Mouse (Mus musculus) skeletal muscle tissue, adult 2 months (tissue): ENCODE data around the gene Srrd.

Experiments
- DNase-seq: peaks from one replicate; pipeline ENCODE4 v3.0.0-alpha.2; 2012; ENCODE audit warnings: low read depth, low spot score

Srrd gene

DNA sequence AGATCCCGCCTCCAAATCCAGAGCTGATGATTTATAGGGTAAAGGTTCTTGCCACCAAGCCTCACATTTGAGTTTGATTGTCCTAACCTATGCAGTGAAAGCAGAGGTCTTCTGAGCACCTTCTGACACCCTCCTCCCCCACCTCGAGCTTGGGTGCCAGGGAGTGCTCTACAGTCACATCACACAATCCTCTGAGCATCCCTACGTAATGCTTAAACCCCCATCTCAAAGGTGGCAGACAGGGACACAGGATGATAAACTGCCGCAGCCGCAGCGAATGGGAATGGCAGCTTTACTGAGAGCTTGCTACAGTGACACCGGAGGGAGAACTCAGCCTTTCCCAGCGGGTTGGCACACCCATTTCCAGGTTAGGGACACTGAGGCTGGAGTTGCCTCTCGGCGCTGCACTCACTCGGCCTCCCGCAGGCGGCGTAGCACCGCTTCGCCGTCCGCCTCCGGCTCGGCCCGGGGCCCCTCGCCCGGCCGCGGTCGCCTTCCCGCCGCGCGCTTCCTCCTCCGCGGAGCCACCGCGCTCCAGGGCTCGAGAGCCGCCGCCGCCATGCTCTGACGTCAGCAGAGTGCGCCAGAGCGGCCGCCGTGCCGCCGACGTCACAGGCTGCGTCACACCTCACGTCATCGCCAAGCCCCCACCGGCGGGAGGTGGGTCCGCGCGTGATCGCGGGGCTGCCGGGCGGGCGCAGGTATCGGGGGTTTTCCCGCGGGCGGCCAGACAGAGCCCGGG is at the start of gene Srrd, which contains the start of gene Hps4:
Gene Srrd (minus strand): TSS at position 578 of the 742 bp plus-strand sequence.
Gene Hps4 (plus strand): TSS at position 621 of the 742 bp plus-strand sequence.
- DNase-seq: peak; percentile 59

DNA sequence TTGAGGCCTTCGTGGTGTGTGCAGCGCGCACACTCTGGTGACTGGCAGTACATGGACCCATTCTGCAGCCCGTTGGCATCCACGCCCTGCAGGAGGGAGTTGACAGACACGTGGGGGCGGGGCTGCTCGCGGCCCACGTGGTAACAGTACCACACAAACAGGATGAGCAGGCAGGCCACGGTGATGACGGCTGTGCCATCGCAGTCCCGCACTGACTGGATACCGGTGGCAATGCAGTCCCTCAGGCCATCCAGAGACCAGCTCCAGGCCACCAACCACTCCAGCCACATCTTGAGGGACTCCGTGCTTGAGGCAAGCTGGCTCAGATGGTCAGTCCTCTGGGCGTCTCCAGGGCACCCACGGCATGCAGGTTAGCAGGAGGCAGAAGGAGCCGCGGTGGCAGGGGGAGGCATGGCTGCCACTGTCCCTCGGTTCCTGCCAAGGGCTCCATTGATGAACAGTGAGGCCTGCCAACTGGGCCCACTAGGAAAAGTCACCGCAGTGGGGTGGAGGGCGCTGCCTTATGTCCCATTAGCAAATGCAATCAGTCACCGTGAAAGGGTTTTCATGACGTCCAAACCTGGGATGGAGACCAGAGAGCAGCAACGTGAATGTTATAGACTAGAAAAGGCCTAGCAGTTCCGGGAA is 49.0 kb upstream of the Srrd start:
- DNase-seq: no peak

DNA sequence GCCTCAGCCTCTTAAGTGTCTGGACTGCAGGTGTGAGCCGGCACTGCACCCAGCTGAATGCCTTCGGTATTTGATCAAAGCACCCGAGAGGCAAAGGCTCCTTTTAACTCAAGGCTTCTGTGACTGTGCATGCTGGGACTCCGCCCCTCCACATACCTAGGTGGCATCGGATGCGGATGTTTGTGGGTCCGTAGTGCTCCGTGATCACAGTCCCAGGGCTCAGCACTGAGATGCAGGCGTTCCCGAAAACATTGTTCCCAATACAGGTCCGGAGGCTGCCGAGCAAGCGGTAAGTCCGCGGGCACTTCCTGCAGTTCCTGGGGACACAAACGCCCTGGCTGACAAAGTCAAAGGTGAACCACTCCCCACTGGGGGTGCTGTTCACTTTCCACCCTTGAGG is 48.2 kb upstream of the Srrd start:
- DNase-seq: no peak

DNA sequence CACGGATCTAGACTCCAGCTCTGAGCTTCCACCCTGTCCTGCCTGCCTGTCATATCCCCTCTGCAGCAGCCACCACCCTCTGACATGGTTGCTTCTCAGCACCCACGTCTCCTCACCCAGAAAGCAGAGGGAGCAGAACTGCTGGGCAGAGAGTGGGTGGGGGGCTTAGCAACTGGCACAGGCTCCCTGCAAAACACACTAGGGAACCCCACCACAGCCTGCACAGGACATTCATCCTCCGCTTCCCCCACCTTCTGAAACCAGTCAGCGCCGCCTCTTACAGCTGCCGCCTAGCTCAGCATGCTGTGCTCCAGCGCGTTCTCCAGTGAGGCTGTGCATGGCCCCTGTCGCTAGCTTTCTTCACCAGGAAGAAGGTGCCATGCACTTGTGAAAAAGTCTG is 46.5 kb upstream of the Srrd start:
- no peak for DNase-seq

DNA sequence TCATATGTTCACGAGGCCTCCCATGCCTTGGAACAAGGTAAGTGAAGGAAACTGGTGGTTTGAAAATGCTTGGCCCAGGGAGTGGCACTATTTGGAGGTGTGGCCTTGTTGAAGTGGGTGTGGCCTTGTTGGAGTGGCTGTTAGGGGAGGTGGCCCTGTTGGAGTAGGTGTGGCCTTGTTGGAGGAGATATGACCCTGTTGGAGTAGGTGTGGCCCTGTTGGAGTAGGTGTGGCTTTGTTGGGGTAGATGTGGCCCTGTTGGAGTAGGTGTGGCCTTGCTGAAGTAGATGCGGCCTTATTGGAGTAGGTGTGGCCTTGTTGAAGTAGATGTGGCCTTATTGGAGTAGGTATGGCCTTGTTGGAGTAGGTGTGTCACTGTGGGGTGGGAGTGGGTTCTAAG is 43.1 kb upstream of the Srrd start:
- DNase-seq: no peak

DNA sequence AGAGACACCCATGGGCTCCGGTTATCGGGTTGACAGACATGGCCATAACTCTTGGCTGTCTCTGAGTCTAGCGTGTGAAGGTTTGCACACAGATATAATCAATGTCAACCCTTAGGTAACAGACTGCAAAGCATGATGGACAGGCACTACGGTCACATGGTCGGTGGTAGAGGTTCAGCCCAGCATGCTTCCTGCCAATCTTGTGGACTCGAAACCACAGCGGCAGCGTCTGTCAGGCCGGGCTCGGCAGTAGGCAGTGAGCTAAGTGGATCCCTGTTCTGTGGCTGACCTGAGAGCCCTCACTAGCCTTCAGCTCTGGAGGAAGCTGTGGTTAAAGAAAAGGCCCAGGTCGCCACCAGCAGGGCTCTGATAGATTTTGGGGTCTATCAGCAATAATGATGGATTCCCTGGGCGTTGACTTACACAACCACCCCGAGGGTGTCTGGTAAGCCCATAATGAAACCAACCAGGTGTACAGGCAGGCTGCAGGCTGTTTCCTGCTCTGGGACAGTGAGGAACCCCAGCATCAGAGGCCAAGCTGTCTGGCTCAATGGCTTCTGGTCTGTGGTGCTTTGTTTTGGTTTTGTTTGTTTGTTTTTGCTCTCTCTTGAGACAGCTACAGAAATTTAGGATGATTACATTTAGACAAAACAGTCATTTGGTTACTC is 42.1 kb upstream of the Srrd start:
- DNase-seq: no peak

DNA sequence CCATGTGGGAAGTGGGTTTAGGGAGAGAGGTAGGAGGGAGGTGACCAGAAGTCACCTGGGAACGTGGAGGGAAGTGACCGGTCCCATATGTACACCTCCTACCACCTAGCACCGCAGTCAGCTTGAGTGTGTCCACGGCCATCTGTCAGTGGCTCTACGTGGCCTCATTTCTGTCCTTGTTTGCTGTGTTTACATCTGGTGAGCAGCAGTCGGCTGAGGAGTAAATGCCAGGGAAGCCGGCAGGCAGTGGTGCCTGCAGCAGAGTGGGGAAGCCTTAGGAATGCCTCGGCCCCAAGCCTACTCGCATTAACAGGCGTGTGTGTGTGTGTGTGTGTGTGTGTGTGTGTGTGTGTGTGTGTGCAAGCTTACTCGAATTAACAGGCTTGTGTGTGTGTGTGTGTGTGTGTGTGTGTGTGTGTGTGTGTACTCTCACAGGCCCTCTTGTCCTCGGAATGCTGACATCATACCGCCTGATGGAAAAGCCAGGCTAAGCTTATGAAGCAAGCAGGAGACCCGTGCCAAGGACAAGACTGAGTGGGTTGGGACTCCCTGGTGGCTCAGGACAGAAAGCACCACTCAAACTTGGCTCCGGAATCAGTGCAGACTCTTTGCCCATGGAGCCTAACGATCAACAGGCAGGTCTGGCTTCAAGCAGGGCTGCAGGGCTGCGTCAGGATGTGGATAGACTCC is 39.9 kb upstream of the Srrd start:
- DNase-seq: peak; percentile 84

DNA sequence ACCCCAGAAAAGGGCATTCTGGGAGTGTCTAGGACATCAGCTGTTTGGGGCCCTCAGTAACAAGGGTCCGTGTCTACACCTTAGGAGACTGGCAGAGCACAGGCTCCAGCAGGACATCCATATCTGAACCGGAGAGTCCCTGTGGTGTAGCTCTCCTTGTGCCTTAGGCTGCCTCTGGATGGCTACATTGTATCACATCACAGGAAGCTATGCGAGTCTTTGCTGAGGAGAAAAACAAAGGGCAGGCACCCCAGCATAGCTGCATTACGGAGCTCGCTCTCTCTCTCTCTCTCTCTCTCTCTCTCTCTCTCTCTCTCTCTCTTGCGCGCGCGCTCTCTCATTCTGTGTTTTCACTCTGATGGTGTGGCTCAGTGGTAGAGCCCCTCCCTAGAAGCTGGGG is 39.2 kb upstream of the Srrd start:
- no peak for DNase-seq

DNA sequence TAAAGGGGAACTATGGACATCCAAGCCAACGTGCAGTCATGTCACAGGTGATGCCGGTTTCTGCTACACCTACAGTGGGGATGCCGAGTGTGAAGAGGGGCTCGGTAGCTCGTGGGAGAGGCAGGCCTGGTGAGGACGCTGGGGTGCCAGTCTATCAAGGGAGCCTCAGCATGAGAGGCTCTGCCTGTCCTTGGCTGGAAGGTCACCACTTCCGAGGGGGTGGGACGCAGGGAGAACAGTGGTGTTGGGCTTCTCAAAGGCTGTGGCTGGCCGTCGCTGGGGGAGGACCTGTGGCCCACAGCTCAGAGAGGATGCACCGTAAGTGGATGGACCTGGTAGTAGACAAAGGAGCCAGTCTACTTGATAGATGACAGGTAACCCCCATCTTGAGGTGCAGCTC is 38.3 kb upstream of the Srrd start:
- DNase-seq: no peak

DNA sequence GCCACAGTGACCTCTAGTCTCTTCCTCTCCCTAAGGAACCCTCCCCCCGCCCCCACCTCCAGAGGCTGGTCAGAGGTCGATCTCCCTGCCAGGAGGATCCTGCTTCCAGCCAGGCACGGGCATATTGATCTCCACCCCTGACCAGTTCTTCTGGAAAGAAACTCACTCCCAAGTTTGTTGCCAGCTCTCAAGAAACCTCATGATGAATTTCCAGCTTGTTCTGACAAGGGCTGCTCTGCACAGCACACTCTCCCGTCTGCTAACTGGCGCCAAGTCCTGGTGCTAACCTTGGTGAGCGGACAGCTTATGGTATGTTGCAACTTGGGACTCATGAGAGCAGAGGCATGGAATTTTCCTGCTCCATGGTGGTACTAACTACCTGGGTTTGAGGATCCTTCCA is 35.9 kb upstream of the Srrd start:
- peak; percentile 10 for DNase-seq

DNA sequence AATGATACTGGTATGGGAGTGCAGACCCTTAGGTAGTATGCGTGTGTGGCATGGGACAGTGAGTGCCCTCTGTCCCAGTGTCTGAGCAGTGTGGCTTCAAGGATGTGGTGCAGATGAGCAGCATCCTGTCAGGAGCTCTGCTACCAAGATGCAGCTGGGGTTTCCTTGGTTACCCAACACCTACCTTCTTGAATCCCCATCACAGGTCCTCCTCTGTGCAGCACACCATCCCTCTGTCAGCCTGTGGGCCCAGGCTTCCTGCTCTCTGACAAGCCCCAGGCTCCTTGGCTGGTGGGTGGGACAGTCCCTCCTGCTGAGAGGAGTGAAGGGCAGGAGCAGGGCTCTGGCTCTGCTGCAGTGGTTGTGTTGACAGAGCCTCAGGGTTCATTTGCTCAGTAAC is 34.5 kb upstream of the Srrd start:
- DNase-seq: no peak

DNA sequence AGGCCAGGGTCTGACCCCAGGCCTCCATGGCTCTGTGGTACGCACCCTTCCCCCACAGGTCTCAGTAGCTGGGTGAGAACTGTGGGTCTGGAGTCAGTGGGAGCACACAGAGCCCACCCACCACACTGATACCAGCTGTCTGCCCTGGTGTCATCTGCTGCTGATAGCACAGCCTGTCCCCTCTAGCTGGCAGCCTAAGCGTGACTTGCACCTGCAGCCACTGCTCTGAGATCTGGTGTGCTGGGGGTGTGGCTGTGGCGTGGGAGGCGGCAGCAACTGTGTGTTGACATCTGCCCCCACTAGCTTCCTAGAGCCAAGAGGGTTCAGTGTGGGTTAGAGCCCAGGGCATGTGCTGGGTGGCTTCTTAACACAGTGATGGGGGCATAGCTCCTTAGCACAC is 33.3 kb upstream of the Srrd start:
- no peak for DNase-seq

DNA sequence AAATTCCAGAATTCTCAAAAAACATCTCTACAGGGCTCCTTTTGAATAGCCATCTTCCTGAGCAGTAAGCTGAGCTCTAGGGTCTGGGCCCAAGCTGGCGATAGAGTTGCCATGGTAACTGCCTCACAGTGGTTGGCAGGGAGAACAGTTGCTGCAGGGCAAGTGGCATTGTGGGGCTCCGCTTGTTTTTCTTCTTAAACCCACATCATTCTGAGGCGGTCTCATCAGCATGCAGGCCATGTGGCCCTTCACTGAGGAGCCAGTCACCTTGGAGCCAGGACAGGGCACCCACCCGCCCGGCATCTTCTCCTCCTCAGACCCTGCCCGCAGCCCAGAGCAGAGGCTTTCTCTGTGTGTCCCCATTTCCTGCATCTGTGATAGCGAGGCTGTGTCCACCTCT is 29.1 kb upstream of the Srrd start:
- DNase-seq: no peak

DNA sequence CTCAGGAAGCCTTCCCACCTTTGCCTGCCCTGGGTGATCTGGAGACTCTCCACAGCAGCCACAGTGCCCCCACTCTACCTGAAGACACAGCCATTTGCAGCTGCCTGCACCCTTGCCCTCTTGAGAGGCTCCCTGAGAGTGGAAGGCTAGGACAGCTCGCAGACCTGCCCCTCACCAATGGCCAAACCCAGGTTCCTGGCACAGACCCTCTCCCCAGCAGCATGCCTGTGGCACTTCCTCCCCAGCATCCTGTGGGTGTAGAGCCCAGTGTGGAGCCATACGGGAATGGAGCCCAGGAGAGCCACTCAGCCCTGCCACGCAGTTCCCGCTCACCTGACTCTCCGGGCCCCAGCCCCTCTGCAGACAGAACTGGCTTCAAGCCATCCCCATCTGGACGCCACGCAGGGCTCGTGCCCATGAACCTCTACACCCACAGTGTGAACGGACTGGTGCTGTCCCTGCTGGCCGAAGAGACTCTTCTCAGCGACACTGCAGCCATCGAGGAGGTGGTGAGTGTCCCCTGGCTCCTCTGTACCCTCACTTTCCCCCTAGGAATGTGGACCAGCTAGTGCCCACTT is 27.5 kb upstream of the Srrd start:
- DNase-seq: no peak

DNA sequence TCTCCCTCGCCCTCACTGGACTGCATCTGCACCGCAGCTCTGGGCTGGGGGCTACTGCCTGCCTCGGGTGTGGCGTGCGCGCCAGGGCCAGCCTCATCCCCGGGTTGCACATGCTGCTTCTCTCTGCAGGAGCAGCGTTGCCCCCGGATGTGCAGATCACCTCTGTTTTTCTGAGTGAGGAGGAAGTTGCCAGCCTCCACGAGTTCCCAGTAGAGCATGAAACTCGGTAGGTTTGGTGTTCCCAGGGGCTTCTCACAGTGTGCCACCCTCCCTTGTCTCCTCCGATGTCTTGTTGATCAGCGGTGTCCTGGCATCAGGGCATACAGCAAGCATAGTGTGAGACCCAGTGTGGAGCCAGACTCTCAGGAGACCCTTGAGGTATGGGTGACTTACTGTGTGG is 26.5 kb upstream of the Srrd start:
- no peak for DNase-seq

DNA sequence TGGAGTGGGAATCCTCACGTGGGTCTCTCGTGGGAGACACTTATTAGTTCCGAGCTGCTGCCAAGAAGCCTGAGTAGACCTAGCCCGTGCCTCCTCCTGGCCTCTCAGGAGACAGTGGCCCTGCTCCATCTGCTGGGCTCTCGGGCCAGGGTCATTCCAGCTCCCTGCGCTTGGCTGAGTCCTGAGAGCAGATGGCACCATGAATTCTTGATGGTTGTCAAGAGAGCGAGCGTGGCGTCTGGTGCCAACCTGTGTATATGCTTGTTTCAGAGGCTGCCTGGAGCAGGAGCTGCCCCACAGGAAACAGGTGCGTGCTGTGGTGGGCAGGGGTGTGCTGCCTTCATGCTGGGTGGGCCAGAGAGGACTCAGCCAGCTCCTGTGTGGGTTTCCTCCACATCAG is 25.8 kb upstream of the Srrd start:
- no peak for DNase-seq

DNA sequence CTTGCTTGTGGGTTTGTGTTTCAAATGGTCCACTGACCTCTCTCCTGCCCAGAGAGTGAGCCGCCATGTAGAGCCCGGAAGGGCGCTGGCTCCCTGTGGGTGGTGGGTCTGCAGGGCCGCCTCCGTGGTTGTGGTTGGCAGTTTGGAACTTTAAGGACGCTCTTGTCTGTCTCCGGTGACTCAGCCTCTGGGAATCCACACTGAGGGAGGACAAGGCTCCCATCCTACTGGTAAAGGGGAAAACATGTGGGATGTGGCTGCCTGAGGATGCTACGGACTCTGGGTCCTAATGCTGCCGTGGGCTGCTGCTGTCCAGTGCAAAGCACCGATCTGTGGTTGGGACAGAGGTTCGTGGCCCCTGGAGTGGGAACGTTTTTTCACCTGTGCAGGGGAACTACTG is 25.1 kb upstream of the Srrd start:
- no peak for DNase-seq

DNA sequence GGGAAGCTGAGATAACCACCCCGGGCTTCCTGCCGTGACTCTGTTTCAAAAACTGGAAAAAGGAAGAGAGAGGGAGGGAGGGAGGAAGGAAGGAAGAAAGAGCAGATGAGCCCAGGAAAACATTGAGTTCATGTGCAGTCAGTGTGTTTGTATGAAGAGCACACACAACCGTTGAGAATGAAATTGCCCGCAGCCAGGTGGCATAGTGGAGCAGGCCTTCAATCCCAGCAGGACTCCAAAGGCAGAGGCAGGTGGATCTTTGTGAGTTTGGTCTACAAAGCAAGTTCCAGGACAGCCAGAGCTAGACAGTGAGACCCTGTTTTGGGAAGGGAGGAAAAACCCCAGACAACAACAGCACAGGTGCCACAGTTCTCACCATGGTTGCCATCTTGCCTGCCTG is 24.5 kb upstream of the Srrd start:
- DNase-seq: no peak

DNA sequence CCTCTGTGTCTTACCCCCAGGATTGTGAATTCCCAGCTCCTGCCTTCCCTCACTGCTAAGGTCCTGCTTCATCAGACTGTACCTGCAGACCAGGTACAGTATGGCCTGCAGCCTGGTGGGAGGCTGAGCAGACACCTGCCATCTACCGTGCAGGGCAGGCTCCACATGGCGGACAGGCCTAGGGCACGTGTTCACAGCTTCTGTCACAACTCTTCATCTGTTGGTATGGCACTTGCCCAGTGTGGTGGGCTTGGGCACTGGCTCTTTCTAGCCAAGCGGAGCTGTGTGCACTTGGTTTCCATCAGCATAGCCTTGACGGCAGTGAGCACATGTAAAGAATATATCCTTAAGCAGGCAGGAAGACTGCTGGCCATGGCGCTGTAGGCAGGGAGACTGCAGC is 24.0 kb upstream of the Srrd start:
- DNase-seq: no peak

DNA sequence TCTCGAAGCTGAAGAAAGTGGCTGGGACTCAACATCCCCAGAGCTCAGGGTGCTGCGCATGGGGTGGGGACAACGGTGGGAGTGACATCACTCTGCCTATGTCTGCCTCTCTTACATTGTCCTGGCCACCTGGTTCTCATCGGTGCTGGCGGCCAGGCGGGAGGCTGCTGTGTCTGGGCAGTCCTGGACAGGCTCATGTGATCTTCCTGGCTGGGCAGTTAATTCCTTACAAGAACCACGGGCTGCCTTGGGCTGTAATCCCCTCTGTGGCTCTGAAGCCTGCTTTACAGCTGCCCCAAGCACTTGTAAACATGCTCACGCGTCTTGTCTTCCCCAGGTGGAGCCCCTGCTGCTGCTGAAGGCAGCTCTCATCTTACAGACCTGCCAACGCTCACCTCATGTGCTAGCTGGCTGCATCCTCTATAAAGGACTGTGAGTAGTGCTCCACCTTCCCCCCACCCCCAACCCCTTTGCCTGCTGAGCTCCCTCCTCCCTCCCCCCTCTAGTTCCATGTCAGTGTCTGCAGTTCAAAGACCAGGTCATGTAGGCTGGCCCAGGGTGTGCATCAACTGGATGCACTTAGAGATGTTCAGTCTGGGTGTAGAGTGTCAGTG is 21.5 kb upstream of the Srrd start:
- no peak for DNase-seq

DNA sequence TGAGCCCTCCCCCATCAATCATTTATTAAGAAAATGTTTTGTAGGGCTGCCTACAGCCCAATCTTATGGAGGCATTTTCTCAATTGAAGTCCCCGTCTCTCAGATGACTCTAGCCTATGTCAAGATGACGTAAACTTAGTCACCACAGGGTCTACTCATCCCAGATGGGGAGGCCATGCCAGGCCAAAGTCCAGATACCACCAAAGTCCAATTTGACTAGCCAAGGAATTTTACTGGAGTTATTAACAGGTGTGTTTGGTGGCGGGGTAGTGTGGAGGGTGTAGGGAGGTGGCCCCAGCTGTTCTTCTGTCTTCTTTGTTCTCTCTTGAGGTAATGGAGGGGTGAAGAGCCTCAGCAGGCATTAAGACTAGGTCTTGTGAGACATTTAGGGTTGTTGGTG is 17.2 kb upstream of the Srrd start:
- DNase-seq: no peak

DNA sequence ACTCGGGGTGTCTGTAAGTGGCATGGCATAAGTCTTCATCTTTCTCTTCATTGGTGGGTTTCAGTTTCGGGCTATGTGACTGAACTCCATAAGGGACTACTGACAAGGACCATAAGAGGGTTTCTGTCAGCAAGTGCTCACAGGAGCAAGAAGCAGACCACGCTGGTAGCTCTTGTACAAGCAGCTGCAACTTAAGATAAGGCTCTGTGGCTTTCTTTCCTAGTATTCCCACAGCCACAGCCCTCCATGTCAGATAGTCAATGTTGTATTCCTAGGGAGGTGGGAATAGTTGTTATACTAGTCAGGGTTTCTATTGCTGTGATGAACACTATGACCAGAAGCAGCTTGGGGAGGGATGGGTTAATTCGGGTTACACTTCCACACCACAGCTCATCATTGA is 16.7 kb upstream of the Srrd start:
- no peak for DNase-seq
